29 mouse cellular contexts compared by ENCODE assay signal in the genomic region with DNA sequence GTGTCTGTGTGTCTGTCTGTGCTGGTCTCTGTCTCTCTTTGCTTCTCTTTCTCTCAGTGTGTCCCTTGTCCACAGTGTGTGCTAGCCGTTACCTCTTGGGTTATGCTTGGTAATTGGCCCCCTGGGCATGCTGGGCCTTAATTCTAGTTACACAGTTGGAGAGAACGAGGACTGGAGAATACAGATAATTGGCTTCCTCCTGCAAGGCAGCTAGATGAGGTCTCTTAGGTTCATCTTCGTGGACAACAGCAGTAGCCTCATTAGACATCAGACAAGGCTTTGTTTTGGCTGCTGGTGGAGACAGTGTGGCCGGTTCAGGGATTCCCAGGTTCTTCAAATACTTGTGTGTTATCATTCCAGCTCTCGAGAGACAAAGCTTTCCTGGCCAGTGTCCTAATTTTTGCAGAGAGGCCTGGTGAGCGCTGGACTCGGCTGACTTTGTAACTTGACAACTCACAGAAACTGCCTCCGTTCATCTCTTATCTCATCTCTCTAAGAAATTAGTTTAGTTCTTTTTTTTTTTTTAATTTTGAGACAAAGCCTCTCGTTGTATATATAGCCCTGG. TPM values are rescaled to one million over a fixed set of nuclear protein-coding genes. Genes with fewer than 3 reads are reported as not detected.
DNase-seq lines count a peak whose midpoint lies in the region; ATAC-seq lines count a peak whose summit lies in the region.
"Had no signal": no experiment of that assay in that cellular context is flagged by ENCODE, and none has a peak within 500 bp of the region (broad histone marks: within the 10 kb centered on the region; RNA-seq: fewer than 3 reads in every experiment).

No protein-coding gene starts in this region.

- no peaks in the 10 kb centered on the region for H3K36me3 ChIP-seq in forebrain, embryonic 14.5 days (ENCODE audit: control insufficient read depth, insufficient read depth, low read length)
- no peaks in the 10 kb centered on the region for H3K36me3 ChIP-seq in forebrain, embryonic 13.5 days (ENCODE audit: poor library complexity, severe bottlenecking)
- H3K36me3 ChIP-seq in hindbrain, embryonic 11.5 days (ENCODE audit: control insufficient read depth, insufficient read depth, low read length): no peaks in the 10 kb centered on the region
- no peaks in the 10 kb centered on the region for H3K36me3 ChIP-seq in hindbrain, embryonic 14.5 days (replicated peaks; ENCODE audit: control insufficient read depth, insufficient read depth)
- no peaks in the 10 kb centered on the region for H3K36me3 ChIP-seq in heart, embryonic 13.5 days
- H3K36me3 ChIP-seq in forebrain, embryonic 15.5 days: no peaks in the 10 kb centered on the region
- H3K36me3 ChIP-seq: embryonic facial prominence, embryonic 13.5 days; G1E; hindbrain, embryonic 15.5 days had no signal

- DNase-seq in forebrain, embryonic 14.5 days (ENCODE audit: low spot score): peak; percentile 16
- peak; percentile 8 for DNase-seq in hindbrain, embryonic 11.5 days (ENCODE audit: low spot score)
- DNase-seq in hindbrain, embryonic 14.5 days (ENCODE audit: low spot score): no peak
- peak; percentile 34 for DNase-seq in retina, embryonic 14.5 days (ENCODE audit: low spot score)
- DNase-seq in spleen, postnatal 14 days (ENCODE audit: low spot score in 2 of 2): no peak
- DNase-seq: adrenal gland, postnatal 36 days; cerebellum, adult 11 months; cerebellum, adult 9-11 months; embryo, embryonic 11 days; gastrocnemius, postnatal 14 days; kidney, adult 11 months; kidney, postnatal 4 days; liver; lung, adult 2 months; lung, postnatal 10 days; midbrain, embryonic 14.5 days; right cerebral cortex, postnatal 4 days; thymus, adult 2 months; thymus, postnatal 36 days had no signal

- ATAC-seq in forebrain, embryonic 14.5 days: no peak
- ATAC-seq in forebrain, embryonic 13.5 days: no peak; the same call in 1 of the 2 replicates
- no peak for ATAC-seq in hindbrain, embryonic 11.5 days (ENCODE audit: low FRiP score)
- ATAC-seq in hindbrain, embryonic 14.5 days (ENCODE audit: low FRiP score): no peak
- peak; percentile 22; the same call in 1 of the 2 replicates for ATAC-seq in heart, embryonic 13.5 days (ENCODE audit: extremely low read depth, insufficient number of reproducible peaks, low FRiP score, low TSS enrichment)
- no peak for ATAC-seq in forebrain, embryonic 15.5 days (replicated peaks)
- ATAC-seq: inflammation-experienced regulatory T-cells, adult 6 months had no signal

- WGBS in forebrain, embryonic 14.5 days: 43% methylated on average over 9 of the region's 9 CpGs
- 38% methylated on average over 9 of the region's 9 CpGs for WGBS in forebrain, embryonic 13.5 days
- WGBS in hindbrain, embryonic 11.5 days: 75% methylated on average over 9 of the region's 9 CpGs
- WGBS in hindbrain, embryonic 14.5 days: 74% methylated on average over 9 of the region's 9 CpGs
- WGBS in heart, embryonic 13.5 days: 18% methylated on average over 9 of the region's 9 CpGs
- 37% methylated on average over 9 of the region's 9 CpGs for WGBS in forebrain, embryonic 15.5 days

- no peak overlapping the region for H3K4me2 ChIP-seq in forebrain, embryonic 14.5 days (ENCODE audit: low read length)
- H3K4me2 ChIP-seq in forebrain, embryonic 13.5 days: no peak overlapping the region
- no peak overlapping the region for H3K4me2 ChIP-seq in hindbrain, embryonic 11.5 days (replicated peaks; ENCODE audit: low read depth, low read length)
- H3K4me2 ChIP-seq in hindbrain, embryonic 14.5 days (replicated peaks): no peak overlapping the region
- no peak overlapping the region; the same call in 1 of the 2 replicates for H3K4me2 ChIP-seq in heart, embryonic 13.5 days
- no peak overlapping the region for H3K4me2 ChIP-seq in forebrain, embryonic 15.5 days (replicated peaks)
- H3K4me2 ChIP-seq: embryonic facial prominence, embryonic 13.5 days; hindbrain, embryonic 15.5 days had no signal

- H3K9ac ChIP-seq in forebrain, embryonic 14.5 days (ENCODE audit: low read length): no peak overlapping the region
- H3K9ac ChIP-seq in forebrain, embryonic 13.5 days: no peak overlapping the region
- no peak overlapping the region for H3K9ac ChIP-seq in hindbrain, embryonic 11.5 days (ENCODE audit: low read depth, low read length)
- H3K9ac ChIP-seq in hindbrain, embryonic 14.5 days: no peak overlapping the region
- H3K9ac ChIP-seq in heart, embryonic 13.5 days: no peak overlapping the region
- H3K9ac ChIP-seq in forebrain, embryonic 15.5 days (replicated peaks): no peak overlapping the region
- H3K9ac ChIP-seq: embryonic facial prominence, embryonic 13.5 days; hindbrain, embryonic 15.5 days; liver, embryonic 14.5 days had no signal

- H3K4me1 ChIP-seq in forebrain, embryonic 14.5 days (ENCODE audit: control insufficient read depth, insufficient read depth, low read length): no peaks in the 10 kb centered on the region
- H3K4me1 ChIP-seq in forebrain, embryonic 13.5 days: no peaks in the 10 kb centered on the region
- no peaks in the 10 kb centered on the region for H3K4me1 ChIP-seq in hindbrain, embryonic 11.5 days (replicated peaks; ENCODE audit: control insufficient read depth, insufficient read depth, low read length)
- no peaks in the 10 kb centered on the region for H3K4me1 ChIP-seq in hindbrain, embryonic 14.5 days (replicated peaks; ENCODE audit: control insufficient read depth, insufficient read depth, low read length)
- peaks cover 37% of the 10 kb centered on the region for H3K4me1 ChIP-seq in heart, embryonic 13.5 days
- no peaks in the 10 kb centered on the region for H3K4me1 ChIP-seq in forebrain, embryonic 15.5 days
- H3K4me1 ChIP-seq: embryonic facial prominence, embryonic 13.5 days; hindbrain, embryonic 15.5 days had no signal

- H3K27ac ChIP-seq in forebrain, embryonic 14.5 days (ENCODE audit: low read depth, low read length): no peak overlapping the region
- H3K27ac ChIP-seq in forebrain, embryonic 13.5 days: no peak overlapping the region
- no peak overlapping the region for H3K27ac ChIP-seq in hindbrain, embryonic 11.5 days (ENCODE audit: low read depth, low read length)
- no peak overlapping the region for H3K27ac ChIP-seq in hindbrain, embryonic 14.5 days
- peak overlapping the region; percentile 45 for H3K27ac ChIP-seq in heart, embryonic 13.5 days (replicated peaks)
- no peak overlapping the region for H3K27ac ChIP-seq in forebrain, embryonic 15.5 days (replicated peaks)
- H3K27ac ChIP-seq: embryonic facial prominence, embryonic 13.5 days; hindbrain, embryonic 15.5 days; liver, embryonic 14.5 days; macrophage had no signal

- H3K4me3 ChIP-seq in forebrain, embryonic 14.5 days (ENCODE audit: low read depth, low read length): no peak overlapping the region
- no peak overlapping the region for H3K4me3 ChIP-seq in forebrain, embryonic 13.5 days
- H3K4me3 ChIP-seq in hindbrain, embryonic 11.5 days (ENCODE audit: low read depth, low read length): no peak overlapping the region
- H3K4me3 ChIP-seq in hindbrain, embryonic 14.5 days (replicated peaks; ENCODE audit: low read length): no peak overlapping the region
- H3K4me3 ChIP-seq in heart, embryonic 13.5 days: no peak overlapping the region
- H3K4me3 ChIP-seq in forebrain, embryonic 15.5 days: no peak overlapping the region
- H3K4me3 ChIP-seq: embryonic facial prominence, embryonic 13.5 days; erythroblast, embryonic 14.5 days; hindbrain, embryonic 15.5 days had no signal

- H3K27me3 ChIP-seq in forebrain, embryonic 14.5 days (replicated peaks; ENCODE audit: control insufficient read depth, insufficient read depth, low read length): no peaks in the 10 kb centered on the region
- no peaks in the 10 kb centered on the region for H3K27me3 ChIP-seq in forebrain, embryonic 13.5 days
- no peaks in the 10 kb centered on the region for H3K27me3 ChIP-seq in hindbrain, embryonic 11.5 days (ENCODE audit: control insufficient read depth, insufficient read depth, low read length)
- H3K27me3 ChIP-seq in hindbrain, embryonic 14.5 days (ENCODE audit: control insufficient read depth, insufficient read depth, low read length): no peaks in the 10 kb centered on the region
- H3K27me3 ChIP-seq in heart, embryonic 13.5 days (replicated peaks): peaks cover 10% of the 10 kb centered on the region; the same call in 1 of the 2 replicates
- H3K27me3 ChIP-seq in forebrain, embryonic 15.5 days: no peaks in the 10 kb centered on the region
- H3K27me3 ChIP-seq: embryonic facial prominence, embryonic 13.5 days; hindbrain, embryonic 15.5 days had no signal

- no peaks in the 10 kb centered on the region for H3K9me3 ChIP-seq in forebrain, embryonic 14.5 days (replicated peaks; ENCODE audit: control insufficient read depth, low read length)
- H3K9me3 ChIP-seq in forebrain, embryonic 13.5 days (replicated peaks): no peaks in the 10 kb centered on the region
- no peaks in the 10 kb centered on the region for H3K9me3 ChIP-seq in hindbrain, embryonic 11.5 days (ENCODE audit: control insufficient read depth, low read length)
- no peaks in the 10 kb centered on the region for H3K9me3 ChIP-seq in hindbrain, embryonic 14.5 days (ENCODE audit: control insufficient read depth, low read length)
- no peaks in the 10 kb centered on the region for H3K9me3 ChIP-seq in heart, embryonic 13.5 days
- H3K9me3 ChIP-seq in forebrain, embryonic 15.5 days: no peaks in the 10 kb centered on the region
- H3K9me3 ChIP-seq: embryonic facial prominence, embryonic 13.5 days; G1E; hindbrain, embryonic 15.5 days had no signal

RNA-seq across cellular contexts. Expression of a gene that starts 12.2 kb away (rescaled TPM):
- polyA plus RNA-seq in forebrain, embryonic 14.5 days (2014; fragmentation: Nextera tagmentation; extraction: Ambion mirVana): 16.9 and 20.6 TPM in 2 replicates
- polyA plus RNA-seq in forebrain, embryonic 13.5 days (2015; fragmentation: Nextera tagmentation; extraction: Ambion mirVana): 20.7 and 24.4 TPM in 2 replicates
- polyA plus RNA-seq in hindbrain, embryonic 11.5 days (2014; fragmentation: Nextera tagmentation; extraction: Ambion mirVana): 11.2 and 14.5 TPM in 2 replicates
- polyA plus RNA-seq in hindbrain, embryonic 14.5 days (2014; fragmentation: Nextera tagmentation; extraction: Ambion mirVana): 35.9 and 36.7 TPM in 2 replicates
- 5.9 and 6.2 TPM in 2 replicates for polyA plus RNA-seq in heart, embryonic 13.5 days (2015; fragmentation: Nextera tagmentation; extraction: Ambion mirVana)
- 29.9 and 31.4 TPM in 2 replicates for polyA plus RNA-seq in forebrain, embryonic 15.5 days (2015; fragmentation: Nextera tagmentation; extraction: Ambion mirVana)
- polyA plus RNA-seq: erythroblast, embryonic 14.5 days; G1E had no signal

RNA-seq across cellular contexts. Expression of a gene that starts 31.4 kb away (rescaled TPM):
- 8.7 and 10.2 TPM in 2 replicates for polyA plus RNA-seq in forebrain, embryonic 14.5 days (2014; fragmentation: Nextera tagmentation; extraction: Ambion mirVana)
- 9.6 and 12.9 TPM in 2 replicates for polyA plus RNA-seq in forebrain, embryonic 13.5 days (2015; fragmentation: Nextera tagmentation; extraction: Ambion mirVana)
- polyA plus RNA-seq in hindbrain, embryonic 11.5 days (2014; fragmentation: Nextera tagmentation; extraction: Ambion mirVana): 8.6 and 9.8 TPM in 2 replicates
- 21.8 and 23.7 TPM in 2 replicates for polyA plus RNA-seq in hindbrain, embryonic 14.5 days (2014; fragmentation: Nextera tagmentation; extraction: Ambion mirVana)
- 7.8 and 8.0 TPM in 2 replicates for polyA plus RNA-seq in heart, embryonic 13.5 days (2015; fragmentation: Nextera tagmentation; extraction: Ambion mirVana)
- polyA plus RNA-seq in forebrain, embryonic 15.5 days (2015; fragmentation: Nextera tagmentation; extraction: Ambion mirVana): 13.1 and 13.3 TPM in 2 replicates

Comparison
In these comparisons a context has a peak if more than half of its experiments do, and no peak if none do; other contexts are left out.
1. DNase-seq: peak in forebrain, embryonic 14.5 days (single experiment), hindbrain, embryonic 11.5 days (single experiment) and retina, embryonic 14.5 days (single experiment); none in hindbrain, embryonic 14.5 days (single experiment) and spleen, postnatal 14 days (0 of 2).